Mouse (Mus musculus) spleen, adult 2 months (tissue): ENCODE data around the gene Lcn2. TPM values are rescaled to one million over a fixed set of nuclear protein-coding genes. Genes with fewer than 3 reads are reported as not detected.

Experiments used
- DNase-seq, 2 experiments: peaks; one replicate each; pipeline versions ENCODE4 v3.0.0 to v3.0.0-alpha.2; 2012 to 2021; ENCODE audit warnings: low spot score in 2 of 2, low read depth in 1 of 2
- H3K27ac ChIP-seq: fragments of 200-500 bp; 2 replicates; pipeline ENCODE4 v1.5.1; 2012; ENCODE audit warnings: low read length, inconsistent platforms; ENCODE audit not compliant: insufficient read depth
- H3K27me3 ChIP-seq: fragments of 200-500 bp; 2 replicates; pipeline ENCODE4 v1.6.1; 2012; ENCODE audit warnings: mild to moderate bottlenecking, moderate library complexity, low read length, inconsistent platforms; ENCODE audit not compliant: control insufficient read depth, insufficient read depth
- H3K36me3 ChIP-seq: fragments of 200-500 bp; 2 replicates; pipeline ENCODE4 v1.6.1; 2012; ENCODE audit warnings: mild to moderate bottlenecking, low read length, inconsistent platforms; ENCODE audit not compliant: control insufficient read depth, insufficient read depth
- H3K4me1 ChIP-seq: fragments of 200-500 bp; 2 replicates; pipeline ENCODE4 v1.6.1; 2011; ENCODE audit warnings: inconsistent platforms; ENCODE audit not compliant: control insufficient read depth, insufficient read depth, insufficient read length
- H3K4me3 ChIP-seq: fragments of 200-500 bp; 2 replicates; pipeline ENCODE4 v1.5.1; 2011; ENCODE audit warnings: mild to moderate bottlenecking, inconsistent platforms; ENCODE audit not compliant: insufficient read depth, insufficient read length; ENCODE audit errors: extremely low read depth
- CTCF ChIP-seq: fragments of 200-500 bp; IDR thresholded peaks from 2 replicates; pipeline ENCODE4 v1.5.1; 2011; ENCODE audit warnings: mild to moderate bottlenecking, inconsistent platforms; ENCODE audit not compliant: insufficient read depth, insufficient read length, insufficient replicate concordance; ENCODE audit errors: extremely low read depth
- POLR2A ChIP-seq: fragments of 200-500 bp; IDR thresholded peaks from 2 replicates; pipeline ENCODE4 v1.6.1; 2011; ENCODE audit warnings: low read depth, low read length, inconsistent platforms
- WGBS: fragments of 180-500 bp; shearing (Covaris S2); methylation state at CpG from one replicate; pipeline ENCODE4 v1.1.7; 2018; 5-methylcytosine and 5-hydroxymethylcytosine counted together
- polyA plus RNA-seq: library from polyadenylated mRNA; depleted of rRNA; stranded (reverse); fragments of >200 nt; gene quantifications from 2 replicates; pipeline ENCODE4 v1.2.3, GENCODE M21; 2012

Gene Lcn2
- polyA plus RNA-seq, 1 experiment = 52.9 TPM

DNA sequence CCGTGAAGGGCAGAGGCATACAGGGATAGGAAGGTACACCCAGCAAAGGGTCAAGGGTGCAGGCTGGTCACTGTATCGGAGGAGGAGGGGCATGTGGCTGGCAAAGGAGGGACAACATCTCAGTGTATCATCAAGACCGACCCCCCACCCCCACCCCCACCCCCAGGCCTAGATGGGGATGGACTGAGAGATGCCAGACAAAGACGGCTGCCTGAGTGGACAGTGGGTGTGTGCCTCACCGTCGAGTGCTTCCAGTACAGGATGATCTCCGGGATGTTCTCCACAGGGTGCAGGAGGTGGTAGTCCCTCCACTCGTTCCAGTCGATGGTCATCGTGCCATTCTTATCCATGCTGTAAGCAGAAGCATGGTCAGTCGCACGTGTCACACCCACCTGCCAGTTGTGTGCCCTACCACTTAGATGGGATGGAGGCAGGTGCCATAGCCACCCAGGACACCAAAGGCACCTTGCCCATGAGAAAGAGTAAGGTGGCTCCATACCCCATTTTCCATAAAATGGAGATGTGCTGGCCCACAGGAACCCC is 32.1 kb upstream of the Lcn2 start:
- no peaks in the 10 kb centered on the region for H3K27me3 ChIP-seq
- no peak for TF ChIP-seq POLR2A
- no peak for TF ChIP-seq CTCF
- no peak overlapping the region for H3K4me3 ChIP-seq
- no peak overlapping the region for H3K27ac ChIP-seq
- H3K36me3 ChIP-seq = peaks cover 49% of the 10 kb centered on the region
- no peaks in the 10 kb centered on the region; the same call in 1 of the 2 replicates for H3K4me1 ChIP-seq
- WGBS = 93% methylated on average over 12 of the region's 12 CpGs
- no peak for DNase-seq

DNA sequence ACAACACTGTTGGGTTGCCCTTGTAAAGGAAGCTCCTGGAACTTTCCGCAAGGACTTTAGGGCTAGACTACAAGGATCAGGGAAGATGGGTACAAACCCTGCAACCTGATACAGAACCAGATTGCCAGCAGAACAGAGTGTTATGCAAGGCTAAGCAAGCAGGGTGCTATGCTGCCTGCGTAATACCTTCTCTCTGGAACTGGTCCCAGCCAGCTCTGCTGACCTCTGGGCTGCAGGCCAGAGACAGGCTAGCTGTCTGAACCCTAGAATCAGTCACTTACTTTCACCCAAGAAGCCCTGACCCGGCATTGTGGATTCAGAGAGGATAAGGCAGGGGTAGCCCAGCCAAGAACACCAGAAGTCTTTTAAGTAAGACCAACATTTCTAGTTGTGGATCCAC is 31.3 kb upstream of the Lcn2 start:
- 91% methylated on average over 3 of the region's 3 CpGs for WGBS
- no peak overlapping the region for H3K27ac ChIP-seq
- H3K36me3 ChIP-seq = peaks cover 54% of the 10 kb centered on the region
- H3K27me3 ChIP-seq = no peaks in the 10 kb centered on the region
- no peaks in the 10 kb centered on the region; the same call in 1 of the 2 replicates for H3K4me1 ChIP-seq
- no peak for DNase-seq
- H3K4me3 ChIP-seq = no peak overlapping the region
- TF ChIP-seq POLR2A (no peak), CTCF (no peak)

DNA sequence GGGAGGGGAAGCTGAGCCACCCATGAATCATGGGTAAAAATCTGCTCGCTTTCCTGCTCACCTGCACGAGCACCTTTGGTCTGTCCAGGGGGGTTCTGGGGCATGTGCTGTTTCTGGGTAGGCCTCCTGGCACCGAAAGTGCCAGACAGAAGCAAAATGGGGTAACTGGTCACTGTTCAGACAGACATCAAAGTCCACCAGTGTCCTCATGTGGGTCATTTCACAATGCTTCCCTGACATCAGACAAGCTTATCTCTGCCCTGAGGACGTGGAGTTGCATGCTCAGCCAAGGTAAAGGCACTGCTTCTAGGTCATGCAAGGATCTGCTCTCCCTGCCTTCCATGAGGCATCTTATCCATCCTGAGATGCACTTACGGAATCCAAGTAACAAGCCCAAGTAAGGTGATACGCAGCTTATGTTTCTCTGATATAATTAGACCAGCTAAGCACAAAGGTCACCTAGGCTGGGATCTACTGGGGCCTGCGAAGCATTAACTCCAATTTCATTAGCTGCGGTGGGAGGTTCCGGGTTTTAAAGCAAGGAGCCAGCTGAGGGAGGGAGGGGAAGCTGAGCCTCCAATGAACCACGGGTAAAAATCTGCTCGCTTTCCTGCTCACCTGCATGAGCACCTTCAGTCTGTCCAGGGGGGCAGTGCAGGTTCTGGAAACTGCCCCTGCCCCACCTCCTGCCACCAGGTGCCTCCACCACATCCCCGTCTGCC is 30.5 kb upstream of the Lcn2 start:
- DNase-seq = no peak
- Histone ChIP-seq H3K27me3 (no peaks in the 10 kb centered on the region), H3K36me3 (peaks cover 54% of the 10 kb centered on the region), H3K27ac (no peak overlapping the region), H3K4me3 (no peak overlapping the region), H3K4me1 (no peaks in the 10 kb centered on the region; the same call in 1 of the 2 replicates)
- 95% methylated on average over 12 of the region's 12 CpGs for WGBS
- TF ChIP-seq POLR2A (no peak), CTCF (no peak)

- H3K27me3 ChIP-seq = no peaks in the 10 kb centered on the region
- no peak overlapping the region for H3K4me3 ChIP-seq
- H3K4me1 ChIP-seq = no peaks in the 10 kb centered on the region
- WGBS = 92% methylated on average over 8 of the region's 8 CpGs
- peaks cover 54% of the 10 kb centered on the region for H3K36me3 ChIP-seq
- TF ChIP-seq POLR2A = no peak
- no peak for TF ChIP-seq CTCF
- no peak overlapping the region for H3K27ac ChIP-seq
- no peak for DNase-seq
Measured at GRCm38 (mm10) chr2:32417486-32417885, 29.4 kb upstream of the Lcn2 start.

GRCm38 (mm10) chr2:32416556-32416955 is 28.5 kb upstream of the Lcn2 start:
- Histone ChIP-seq H3K27me3 (no peaks in the 10 kb centered on the region), H3K4me3 (no peak overlapping the region), H3K27ac (no peak overlapping the region), H3K4me1 (no peaks in the 10 kb centered on the region), H3K36me3 (peaks cover 54% of the 10 kb centered on the region)
- no peak for TF ChIP-seq CTCF
- no peak for DNase-seq
- 91% methylated on average over 2 of the region's 2 CpGs for WGBS

DNA sequence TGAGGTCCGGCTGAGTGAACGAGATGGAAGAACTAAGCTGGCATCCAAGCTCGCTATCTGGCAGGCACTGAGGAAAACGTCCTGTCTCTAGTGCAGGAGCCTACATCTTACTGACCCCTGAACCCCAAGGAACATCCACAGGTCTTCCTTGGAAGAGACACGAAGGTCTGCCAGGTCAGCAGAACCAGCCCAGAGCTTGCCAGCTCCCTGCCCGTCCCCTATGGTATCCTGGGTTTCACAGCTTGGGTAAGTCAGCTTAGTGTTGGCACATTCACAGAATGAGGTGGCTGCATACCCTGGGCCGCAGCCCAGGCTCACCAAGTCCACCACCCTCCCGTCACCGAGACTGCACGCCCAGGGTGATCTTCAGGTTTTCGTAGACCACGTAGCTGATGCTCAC is 27.7 kb upstream of the Lcn2 start:
- Histone ChIP-seq H3K4me1 (no peaks in the 10 kb centered on the region), H3K27ac (no peak overlapping the region), H3K4me3 (no peak overlapping the region), H3K36me3 (peaks cover 54% of the 10 kb centered on the region), H3K27me3 (no peaks in the 10 kb centered on the region)
- 95% methylated on average over 12 of the region's 12 CpGs for whole genome bisulfite sequencing
- no peak for TF ChIP-seq CTCF
- no peak for TF ChIP-seq POLR2A
- DNase-seq = no peak

DNA sequence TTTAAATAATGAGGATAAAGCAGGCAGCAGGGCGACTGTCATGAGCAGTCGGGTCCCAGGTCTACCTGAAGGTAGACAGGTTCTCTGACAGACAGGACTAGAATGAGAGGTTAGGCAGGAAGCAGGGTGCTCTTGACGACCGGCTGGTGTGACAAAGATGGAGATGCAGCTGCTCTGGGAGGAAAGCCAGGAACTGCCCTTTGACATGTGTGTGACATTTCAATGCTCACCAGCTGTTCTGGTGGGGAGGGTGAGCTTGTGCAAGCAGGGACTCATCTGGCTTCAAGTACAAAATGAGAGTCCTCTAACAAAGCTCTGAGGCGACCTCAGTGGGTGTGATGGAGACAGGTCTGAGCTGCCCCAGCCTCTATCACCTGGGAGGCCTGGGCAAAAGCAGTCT is 25.9 kb upstream of the Lcn2 start:
- H3K27ac ChIP-seq = no peak overlapping the region
- H3K36me3 ChIP-seq = peaks cover 40% of the 10 kb centered on the region
- 74% methylated on average over 5 of the region's 5 CpGs for WGBS
- H3K4me3 ChIP-seq = no peak overlapping the region
- TF ChIP-seq POLR2A (no peak), CTCF (no peak)
- no peak for DNase-seq
- H3K27me3 ChIP-seq = no peaks in the 10 kb centered on the region
- H3K4me1 ChIP-seq = no peaks in the 10 kb centered on the region
